Mouse (Mus musculus): Measurements from ENCODE around the gene Pcolce2. TPM values are rescaled to one million over a fixed set of nuclear protein-coding genes. Genes with fewer than 3 reads are reported as not detected.
A peak's percentile ranks its signal among the peaks of the same experiment; 100 is the strongest.

Gene Pcolce2
- polyA plus RNA-seq, 1 experiment from 2014 or later = 8.0 TPM

DNA sequence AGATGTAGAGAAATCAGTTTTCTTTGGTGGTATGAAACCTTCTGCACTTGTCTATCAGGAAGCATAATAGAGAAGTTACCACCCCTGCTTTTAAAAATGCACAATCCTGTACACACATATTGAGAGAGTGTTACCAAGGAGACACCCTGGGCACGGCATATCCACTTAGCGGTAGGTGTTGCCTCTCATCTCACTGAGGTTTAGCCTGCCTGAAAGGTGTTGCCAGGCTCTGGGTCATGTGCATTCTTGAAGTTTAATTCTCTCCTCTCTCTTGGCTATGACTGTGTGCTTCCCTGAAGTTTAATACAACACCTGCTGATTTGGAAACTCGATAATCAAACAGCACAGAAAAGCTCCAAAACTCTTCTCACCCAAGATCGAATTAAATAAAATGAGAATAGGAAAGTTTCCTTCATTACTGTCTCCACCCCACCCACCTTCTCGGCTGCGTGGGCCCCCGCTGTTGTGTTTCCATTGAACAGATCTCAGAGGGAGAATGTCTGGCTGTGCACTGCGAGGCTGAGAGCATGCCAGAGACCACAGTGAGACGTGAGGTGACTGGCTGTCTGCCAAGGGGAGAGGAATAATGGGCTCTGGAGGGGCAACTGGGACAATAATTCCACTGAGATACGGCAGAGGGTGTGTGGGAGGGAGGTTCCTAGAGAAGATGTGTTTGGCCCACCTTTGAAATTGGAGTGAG lies 27.0 kb downstream of the Pcolce2 start:
- 47% methylated on average over 10 of the region's 10 CpGs for WGBS
- no peak overlapping the region for H3K27ac ChIP-seq
- no peaks in the 10 kb centered on the region for H3K9me3 ChIP-seq
- no peaks in the 10 kb centered on the region for H3K27me3 ChIP-seq
- no peaks in the 10 kb centered on the region for H3K36me3 ChIP-seq
- no peak overlapping the region for H3K4me2 ChIP-seq
- no peak overlapping the region for H3K9ac ChIP-seq
- peak; percentile 29 for ATAC-seq (ENCODE audit: borderline replicate concordance, extremely low read depth, low FRiP score, low TSS enrichment)
- peaks cover 31% of the 10 kb centered on the region for H3K4me1 ChIP-seq
- H3K4me3 ChIP-seq = no peak overlapping the region

DNA sequence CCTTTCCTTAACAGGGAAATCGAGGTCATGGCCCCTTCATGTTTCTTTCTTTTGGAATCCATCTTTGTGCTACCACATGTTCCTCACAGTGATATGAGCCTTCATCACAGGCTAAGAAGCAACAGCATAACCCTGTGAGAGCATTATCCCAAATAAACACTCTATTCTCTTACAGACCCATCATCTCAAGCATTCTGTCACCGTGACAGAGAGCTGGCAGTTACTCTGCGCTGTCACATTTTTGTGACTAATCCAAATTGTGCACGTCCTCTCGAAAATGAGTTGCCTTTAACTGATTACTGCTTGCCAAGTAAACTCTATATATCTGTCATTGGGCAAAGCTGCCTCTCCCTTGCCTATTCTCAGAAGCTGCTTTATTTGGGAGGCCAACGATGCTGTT lies 28.4 kb downstream of the Pcolce2 start:
- no peak overlapping the region for H3K9ac ChIP-seq
- no peak overlapping the region for H3K4me3 ChIP-seq
- no peaks in the 10 kb centered on the region for H3K9me3 ChIP-seq
- H3K27ac ChIP-seq = peak overlapping the region; percentile 68; the same call in 1 of the 2 replicates
- H3K36me3 ChIP-seq = no peaks in the 10 kb centered on the region
- no peak overlapping the region for H3K4me2 ChIP-seq
- 51% methylated on average over 6 of the region's 6 CpGs for WGBS
- peaks cover 31% of the 10 kb centered on the region for H3K4me1 ChIP-seq
- no peaks in the 10 kb centered on the region for H3K27me3 ChIP-seq
- ATAC-seq (ENCODE audit: borderline replicate concordance, extremely low read depth, low FRiP score, low TSS enrichment) = peak; percentile 82

DNA sequence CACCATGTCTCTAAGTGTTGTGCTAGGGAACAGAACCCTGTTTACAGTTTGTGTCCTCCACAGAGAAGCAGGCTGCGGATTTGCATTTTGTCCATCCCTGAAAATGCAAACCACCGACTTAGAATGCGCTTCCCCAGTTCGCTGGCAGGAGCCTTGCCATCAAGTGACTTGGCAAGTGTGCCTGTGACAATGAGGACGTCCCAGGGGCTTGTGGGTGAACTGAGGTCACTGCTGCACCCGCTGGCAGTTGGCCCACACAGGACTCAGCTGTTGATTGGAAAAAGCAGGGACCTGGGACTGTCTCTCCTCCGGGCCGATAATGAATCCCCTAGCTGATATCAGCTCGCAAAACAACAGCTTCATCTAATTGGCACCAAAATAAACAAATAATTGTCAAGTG lies 30.4 kb downstream of the Pcolce2 start:
- no peak overlapping the region for H3K27ac ChIP-seq

DNA sequence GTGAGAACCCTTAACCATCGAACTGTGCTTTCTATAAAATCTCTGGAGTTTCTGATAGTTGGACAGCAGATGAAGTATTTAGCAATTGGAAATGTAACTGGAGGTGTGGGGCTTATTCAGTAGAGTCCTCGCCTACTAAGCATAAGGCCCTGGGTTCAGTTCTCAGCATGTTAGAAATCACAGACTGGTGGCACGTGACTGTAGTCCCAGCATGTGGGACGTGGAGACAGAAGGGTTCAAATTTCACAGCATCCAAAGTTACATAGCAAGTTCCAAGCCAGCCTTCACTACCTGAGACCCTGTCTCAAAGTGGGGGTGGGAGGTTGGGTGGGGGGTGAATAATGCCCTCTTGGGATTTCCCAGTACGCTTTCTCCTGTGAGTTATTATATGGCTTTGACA lies 30.9 kb downstream of the Pcolce2 start:
- H3K36me3 ChIP-seq = no peaks in the 10 kb centered on the region
- no peaks in the 10 kb centered on the region for H3K27me3 ChIP-seq
- WGBS = 67% methylated on average over 5 of the region's 5 CpGs
- no peak overlapping the region for H3K9ac ChIP-seq
- no peak overlapping the region for H3K27ac ChIP-seq
- H3K4me1 ChIP-seq = peaks cover 31% of the 10 kb centered on the region
- no peak overlapping the region for H3K4me2 ChIP-seq
- H3K4me3 ChIP-seq = no peak overlapping the region
- H3K9me3 ChIP-seq = no peaks in the 10 kb centered on the region
- no peak for ATAC-seq (ENCODE audit: borderline replicate concordance, extremely low read depth, low FRiP score, low TSS enrichment)

More for the DNA sequence above, 30.4 kb downstream of the Pcolce2 start:
- no peak overlapping the region for H3K4me2 ChIP-seq
- 31% methylated on average over 9 of the region's 9 CpGs for WGBS
- H3K4me3 ChIP-seq = no peak overlapping the region
- no peak for ATAC-seq (ENCODE audit: borderline replicate concordance, extremely low read depth, low FRiP score, low TSS enrichment)
- no peaks in the 10 kb centered on the region for H3K27me3 ChIP-seq
- no peaks in the 10 kb centered on the region for H3K36me3 ChIP-seq
- peaks cover 31% of the 10 kb centered on the region for H3K4me1 ChIP-seq
- H3K9ac ChIP-seq = no peak overlapping the region
- H3K9me3 ChIP-seq = no peaks in the 10 kb centered on the region

DNA sequence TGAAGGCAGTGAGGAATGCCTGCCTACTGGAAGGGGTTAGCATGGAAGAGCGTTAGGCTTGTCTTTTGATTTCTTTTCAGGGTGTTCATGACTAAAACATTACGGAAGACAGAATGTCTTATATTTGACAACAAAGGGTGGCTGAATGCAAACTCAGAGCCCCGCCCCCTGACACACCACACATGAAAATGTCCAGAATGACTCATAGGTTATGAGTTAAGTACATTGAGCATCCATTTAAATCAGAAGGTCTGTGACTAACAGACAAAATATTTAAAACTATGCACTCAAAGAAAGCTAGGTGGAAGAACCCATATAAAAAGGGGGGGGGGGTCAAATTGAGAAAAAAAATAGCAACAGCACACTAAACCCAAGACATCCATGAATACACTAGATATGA lies 34.9 kb downstream of the Pcolce2 start:
- Histone ChIP-seq H3K9me3 (no peaks in the 10 kb centered on the region), H3K27me3 (no peaks in the 10 kb centered on the region), H3K4me1 (peaks cover 27% of the 10 kb centered on the region), H3K27ac (no peak overlapping the region), H3K9ac (no peak overlapping the region), H3K4me2 (no peak overlapping the region), H3K36me3 (no peaks in the 10 kb centered on the region), H3K4me3 (no peak overlapping the region)
- WGBS = 86% methylated on average over 3 of the region's 3 CpGs
- no peak for ATAC-seq (ENCODE audit: borderline replicate concordance, extremely low read depth, low FRiP score, low TSS enrichment)

DNA sequence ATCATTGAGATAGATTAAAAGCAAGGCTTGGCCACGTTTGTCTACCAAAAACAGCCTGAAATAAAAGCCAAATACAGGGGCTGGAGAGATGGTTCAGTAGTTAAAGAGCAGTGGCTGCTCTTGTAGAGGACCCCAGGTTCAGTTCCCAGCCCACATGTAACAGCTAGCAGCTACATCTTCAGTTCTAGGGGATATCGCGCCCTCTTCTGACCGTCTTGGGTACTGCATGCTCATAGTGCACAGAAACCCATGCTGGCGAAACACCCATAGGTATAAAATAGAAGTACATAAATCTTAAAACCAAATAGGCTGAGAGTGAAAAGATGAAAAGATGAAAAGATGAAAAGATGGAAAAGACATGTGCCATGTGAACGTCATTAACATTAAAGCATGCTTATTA lies 35.4 kb downstream of the Pcolce2 start:
- no peaks in the 10 kb centered on the region for H3K36me3 ChIP-seq
- H3K4me2 ChIP-seq = no peak overlapping the region
- H3K4me1 ChIP-seq = peaks cover 23% of the 10 kb centered on the region
- H3K9me3 ChIP-seq = no peaks in the 10 kb centered on the region
- WGBS = 85% methylated on average over 6 of the region's 6 CpGs
- no peaks in the 10 kb centered on the region for H3K27me3 ChIP-seq
- no peak for ATAC-seq (ENCODE audit: borderline replicate concordance, extremely low read depth, low FRiP score, low TSS enrichment)
- no peak overlapping the region for H3K27ac ChIP-seq
- H3K4me3 ChIP-seq = no peak overlapping the region
- no peak overlapping the region for H3K9ac ChIP-seq

DNA sequence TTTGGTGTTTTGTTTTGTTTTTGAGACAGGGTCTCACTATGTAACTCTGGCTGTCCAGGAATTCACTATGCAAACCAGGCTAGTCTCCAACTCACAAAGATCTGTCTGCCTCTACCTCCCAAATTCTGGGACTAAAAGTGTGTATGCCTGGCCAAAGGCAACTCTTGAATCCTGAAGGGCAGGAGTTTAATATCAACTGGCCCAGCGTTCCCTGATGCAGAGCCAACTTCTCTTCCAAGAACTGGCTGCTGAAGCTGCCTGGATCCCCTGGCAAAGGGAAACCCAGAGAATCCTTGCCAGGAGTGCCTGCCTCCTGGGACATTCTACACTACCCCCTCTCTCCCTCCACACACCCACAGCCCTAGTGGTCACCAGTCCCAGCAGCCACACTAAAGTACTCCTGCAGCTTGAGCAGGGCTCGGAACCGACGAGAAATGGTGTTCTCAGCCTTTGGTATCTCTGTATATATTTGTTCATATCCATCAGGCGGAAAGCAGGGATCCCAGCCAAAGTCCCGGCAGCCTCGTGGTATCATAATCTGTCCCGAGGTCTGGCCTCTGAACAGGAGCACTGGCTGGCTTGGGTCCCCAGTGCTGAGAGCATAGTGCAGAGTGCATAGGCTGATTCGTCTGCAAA lies 37.8 kb downstream of the Pcolce2 start:
- peak; percentile 85 for ATAC-seq (ENCODE audit: borderline replicate concordance, extremely low read depth, low FRiP score, low TSS enrichment)
- WGBS = 41% methylated on average over 9 of the region's 9 CpGs
- no peaks in the 10 kb centered on the region for H3K9me3 ChIP-seq
- no peak overlapping the region for H3K4me3 ChIP-seq
- H3K27me3 ChIP-seq = no peaks in the 10 kb centered on the region
- H3K27ac ChIP-seq = peak overlapping the region; percentile 86
- no peaks in the 10 kb centered on the region for H3K36me3 ChIP-seq
- H3K4me2 ChIP-seq = peak overlapping the region; percentile 28
- peaks cover 17% of the 10 kb centered on the region for H3K4me1 ChIP-seq
- no peak overlapping the region for H3K9ac ChIP-seq

DNA sequence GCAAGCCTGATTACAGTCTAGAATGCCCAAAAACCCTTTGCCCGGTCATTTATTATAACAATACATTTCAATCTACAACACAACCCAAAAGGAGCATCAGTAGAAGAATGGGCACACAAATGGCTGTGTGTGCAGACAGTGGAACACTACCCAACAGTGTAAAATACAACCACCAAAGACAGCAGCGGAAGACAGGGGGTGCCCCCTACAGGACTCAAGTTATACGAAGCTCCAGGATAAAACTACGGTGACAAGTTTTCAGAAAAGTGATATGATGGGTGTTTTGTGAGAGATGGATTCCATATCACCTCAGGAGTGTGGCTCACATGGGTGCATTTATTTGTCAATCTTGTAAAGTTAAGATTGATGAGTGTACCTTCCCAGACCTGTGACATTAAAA lies 38.6 kb downstream of the Pcolce2 start:
- no peaks in the 10 kb centered on the region for H3K27me3 ChIP-seq
- H3K36me3 ChIP-seq = no peaks in the 10 kb centered on the region
- over 99% methylated on average over 4 of the region's 4 CpGs for WGBS
- H3K4me1 ChIP-seq = peaks cover 21% of the 10 kb centered on the region
- H3K9me3 ChIP-seq = no peaks in the 10 kb centered on the region
- peak overlapping the region; percentile 86 for H3K27ac ChIP-seq
- no peak for ATAC-seq (ENCODE audit: borderline replicate concordance, extremely low read depth, low FRiP score, low TSS enrichment)
- H3K4me3 ChIP-seq = no peak overlapping the region
- H3K4me2 ChIP-seq = no peak overlapping the region
- H3K9ac ChIP-seq = no peak overlapping the region

DNA sequence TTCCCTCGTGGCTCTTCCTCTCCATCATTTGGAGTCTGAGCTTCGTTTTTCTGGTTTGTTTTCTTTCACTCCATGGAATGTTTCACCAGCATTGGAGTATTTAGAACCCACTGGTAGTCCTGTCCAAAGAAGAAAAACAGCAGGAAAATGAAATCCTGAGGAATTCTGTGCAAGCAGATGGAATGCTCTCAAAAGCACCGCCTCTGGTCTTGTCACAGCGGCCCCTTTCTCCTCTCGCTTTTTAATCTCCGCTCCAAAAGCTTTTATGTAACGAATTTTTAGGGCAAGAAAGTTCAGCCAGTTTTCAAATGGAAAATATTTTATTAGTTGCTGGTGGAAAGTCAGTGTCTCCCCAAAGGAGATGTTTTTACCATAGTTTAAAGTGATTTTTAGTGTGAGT lies 42.6 kb downstream of the Pcolce2 start:
- 29% methylated on average over 7 of the region's 7 CpGs for WGBS
- Histone ChIP-seq H3K27ac (peak overlapping the region; percentile 24; the same call in 1 of the 2 replicates), H3K4me1 (peaks cover 12% of the 10 kb centered on the region), H3K36me3 (no peaks in the 10 kb centered on the region), H3K4me2 (peak overlapping the region; percentile 6; the same call in 1 of the 2 replicates), H3K4me3 (no peak overlapping the region), H3K9me3 (no peaks in the 10 kb centered on the region), H3K9ac (no peak overlapping the region), H3K27me3 (no peaks in the 10 kb centered on the region)
- no peak for ATAC-seq (ENCODE audit: borderline replicate concordance, extremely low read depth, low FRiP score, low TSS enrichment)

DNA sequence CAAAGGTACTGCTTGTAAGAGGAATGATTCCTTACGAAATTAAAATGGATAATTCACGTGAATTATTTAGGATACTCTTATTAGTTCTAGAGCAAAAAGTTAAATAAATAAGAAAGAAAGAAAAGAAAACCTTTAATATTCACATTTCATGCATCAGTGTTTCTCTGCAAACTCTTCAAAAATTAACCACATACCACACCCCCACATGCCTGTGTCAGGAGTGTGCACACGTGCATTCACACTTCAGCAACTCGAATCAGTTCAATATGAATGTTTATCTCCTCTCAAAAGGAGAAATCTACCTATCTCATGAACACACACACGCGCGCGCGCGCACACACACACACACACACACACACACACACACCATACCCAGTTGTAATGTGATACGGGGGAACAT lies 43.3 kb downstream of the Pcolce2 start:
- no peaks in the 10 kb centered on the region for H3K9me3 ChIP-seq
- no peaks in the 10 kb centered on the region for H3K36me3 ChIP-seq
- no peak overlapping the region for H3K9ac ChIP-seq
- ATAC-seq (ENCODE audit: borderline replicate concordance, extremely low read depth, low FRiP score, low TSS enrichment) = no peak
- no peaks in the 10 kb centered on the region for H3K27me3 ChIP-seq
- H3K4me1 ChIP-seq = peaks cover 6% of the 10 kb centered on the region; the same call in 1 of the 2 replicates
- H3K27ac ChIP-seq = 0 out of 2 replicates have a peak overlapping the region, but pooled peaks have one; percentile 24
- H3K4me2 ChIP-seq = no peak overlapping the region
- no peak overlapping the region for H3K4me3 ChIP-seq
- WGBS = 93% methylated on average over 11 of the region's 11 CpGs

DNA sequence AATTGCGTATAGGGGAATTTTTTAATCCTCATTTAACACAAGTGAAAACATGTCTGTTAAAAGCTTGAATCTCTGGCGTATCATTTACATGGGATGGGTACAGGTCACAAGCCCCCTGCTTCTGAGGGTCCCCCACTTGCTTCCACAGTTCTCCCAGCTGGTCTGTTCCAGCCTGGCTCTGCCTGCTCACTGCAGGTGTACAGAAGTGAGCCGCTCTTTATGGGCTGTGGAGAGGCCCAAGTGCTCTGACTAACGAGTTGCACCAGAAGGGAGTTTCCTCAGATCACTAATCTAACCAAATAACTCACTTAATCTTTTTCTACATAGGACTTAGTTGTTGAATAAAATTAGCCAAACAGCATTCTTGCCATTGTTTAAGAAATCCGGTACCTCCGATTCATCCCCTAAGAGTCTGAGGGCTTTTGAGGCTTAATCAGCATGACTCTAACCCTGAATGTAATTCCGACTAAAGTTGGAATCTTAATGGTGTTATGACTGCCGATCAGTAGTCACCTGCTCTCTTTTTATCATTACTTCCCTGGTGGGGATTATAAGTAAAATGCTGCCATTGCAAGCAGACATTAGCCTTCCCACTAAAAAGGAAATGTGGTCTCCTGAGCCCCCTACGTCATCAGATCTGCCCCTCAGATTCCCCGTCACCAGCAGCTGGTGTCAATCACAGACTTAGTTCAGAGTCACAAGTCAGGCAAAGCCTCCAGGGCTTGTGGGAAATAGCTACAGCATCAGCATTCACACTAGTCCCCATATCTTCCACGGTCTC lies 48.4 kb downstream of the Pcolce2 start:
- no peak for ATAC-seq (ENCODE audit: borderline replicate concordance, extremely low read depth, low FRiP score, low TSS enrichment)
- Histone ChIP-seq H3K4me2 (no peak overlapping the region), H3K4me1 (no peaks in the 10 kb centered on the region), H3K4me3 (no peak overlapping the region), H3K27ac (no peak overlapping the region), H3K9me3 (no peaks in the 10 kb centered on the region), H3K27me3 (no peaks in the 10 kb centered on the region), H3K9ac (no peak overlapping the region), H3K36me3 (no peaks in the 10 kb centered on the region)
- 63% methylated on average over 11 of the region's 11 CpGs for WGBS

DNA sequence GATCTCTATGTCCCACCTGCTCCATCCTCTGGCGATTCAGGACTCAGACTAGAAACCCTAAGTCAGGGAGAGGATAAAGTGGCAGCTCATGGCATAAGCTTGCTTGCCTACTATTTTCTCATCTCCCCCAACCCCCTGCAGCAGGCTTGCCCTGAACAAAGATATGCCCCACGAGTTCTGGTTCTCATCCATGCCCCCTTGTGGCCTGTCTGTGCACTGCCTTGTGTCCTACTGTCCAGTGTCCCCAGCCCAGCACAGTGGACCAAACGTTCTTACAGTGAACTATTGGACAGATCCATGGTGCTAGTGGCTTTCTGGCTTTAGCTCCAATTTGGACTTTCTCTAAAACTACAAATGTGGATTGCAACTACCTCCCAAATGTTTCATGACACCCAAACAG lies 50.7 kb downstream of the Pcolce2 start:
- Histone ChIP-seq H3K27me3 (no peaks in the 10 kb centered on the region), H3K36me3 (no peaks in the 10 kb centered on the region), H3K4me2 (no peak overlapping the region), H3K9me3 (no peaks in the 10 kb centered on the region), H3K27ac (no peak overlapping the region), H3K4me1 (no peaks in the 10 kb centered on the region), H3K9ac (no peak overlapping the region), H3K4me3 (no peak overlapping the region)
- 67% methylated on average over 3 of the region's 3 CpGs for WGBS
- no peak for ATAC-seq (ENCODE audit: borderline replicate concordance, extremely low read depth, low FRiP score, low TSS enrichment)
